Mouse (Mus musculus): Measurements from ENCODE around the gene Asgr2.
"Not testable (repeated sequence)": the region's sequence is repeated elsewhere in the genome, so short reads cannot be mapped to it uniquely, and the experiment has no call there.

The Asgr2 gene

DNA sequence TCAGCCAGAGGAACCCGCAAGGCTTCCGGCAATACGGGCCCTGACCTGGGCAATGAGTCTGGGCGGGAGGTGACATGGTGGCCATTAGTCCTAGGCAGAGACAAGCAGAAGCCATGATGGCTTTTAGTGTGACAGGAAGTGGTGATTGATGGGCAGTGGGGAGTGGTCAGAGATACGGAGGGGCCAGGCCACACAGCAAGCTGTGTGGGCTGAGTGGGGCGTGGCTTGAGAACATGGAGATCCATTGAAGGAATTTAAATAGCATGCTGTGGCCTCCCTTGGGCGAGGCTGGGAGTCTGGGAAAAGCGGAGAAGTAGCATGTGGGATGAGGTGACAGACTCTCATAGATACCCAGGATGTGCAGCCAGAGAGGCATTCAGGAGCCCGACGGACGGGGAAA is 5.0 kb downstream of the Asgr2 start:
- no peak for DNase-seq (ENCODE audit: low spot score)

DNA sequence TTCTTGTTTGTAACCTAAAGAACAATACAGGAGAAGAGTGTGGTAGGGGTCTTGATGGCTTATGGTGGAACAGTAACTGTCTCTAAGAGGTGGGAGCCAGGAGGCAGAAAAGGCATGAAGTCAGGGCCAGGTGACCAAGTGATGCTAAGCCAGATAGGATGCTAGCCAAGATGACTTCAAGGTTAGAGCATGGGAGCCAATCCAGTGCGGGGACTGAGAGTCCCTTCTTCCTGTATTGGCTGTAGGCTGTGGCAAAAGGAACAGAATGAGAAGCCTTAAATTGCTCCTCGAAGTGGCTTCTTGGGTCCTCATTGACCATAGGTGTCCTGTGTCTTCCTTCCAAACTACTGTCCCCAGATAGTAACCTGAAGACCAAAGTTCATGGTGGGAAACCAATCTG is 6.7 kb downstream of the Asgr2 start:
- no peak for DNase-seq (ENCODE audit: low spot score)

DNA sequence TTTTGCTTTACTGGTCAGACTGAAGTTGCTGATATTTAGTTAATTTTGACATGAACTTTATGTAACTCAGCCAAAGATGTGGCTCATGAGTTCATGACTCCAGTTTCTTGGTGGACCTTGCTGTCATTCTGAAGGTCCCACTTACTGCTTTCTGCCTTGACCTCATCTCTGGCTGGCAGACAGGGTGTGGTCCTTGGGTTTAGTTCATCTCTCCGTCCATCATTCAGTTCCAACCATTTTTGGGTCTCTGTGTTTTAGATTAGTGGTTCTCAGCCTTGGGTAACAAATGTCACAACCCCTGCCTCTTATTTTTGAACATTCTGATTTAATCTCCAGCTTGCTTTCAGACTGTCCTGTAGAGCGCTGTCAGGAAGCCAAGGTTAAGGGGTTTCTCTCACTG is 7.4 kb downstream of the Asgr2 start:
- DNase-seq (ENCODE audit: low spot score) = no peak

DNA sequence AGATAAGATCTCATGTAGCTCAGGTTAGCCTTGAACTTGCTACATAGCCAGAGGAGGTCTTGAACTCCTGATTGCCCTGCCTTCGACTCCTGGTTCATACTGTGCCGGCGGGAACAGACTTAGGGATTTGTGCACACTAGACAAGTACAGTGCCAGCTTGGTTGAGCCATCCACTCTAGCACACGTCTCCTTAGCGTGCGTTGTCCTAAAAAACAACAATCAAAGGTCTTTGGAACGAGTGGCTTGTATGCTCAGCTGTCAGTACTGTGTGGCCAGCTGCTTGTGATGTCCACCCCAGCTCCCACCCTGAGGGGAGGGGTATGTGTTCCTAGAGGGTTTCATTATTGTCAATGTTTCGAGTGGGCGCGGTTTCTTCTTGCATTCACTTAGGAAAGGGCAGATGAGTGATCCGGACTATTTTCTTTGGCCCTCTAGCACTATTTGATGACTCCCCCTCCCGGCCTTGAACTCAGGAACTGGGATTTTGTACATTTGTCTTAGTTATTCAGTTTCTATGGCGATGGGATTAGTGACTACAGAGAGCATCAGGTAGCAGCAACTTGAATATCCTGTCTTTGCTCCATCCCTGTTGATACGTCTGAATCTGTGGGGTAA is 11.4 kb downstream of the Asgr2 start:
- no peak for DNase-seq (ENCODE audit: low spot score)

DNA sequence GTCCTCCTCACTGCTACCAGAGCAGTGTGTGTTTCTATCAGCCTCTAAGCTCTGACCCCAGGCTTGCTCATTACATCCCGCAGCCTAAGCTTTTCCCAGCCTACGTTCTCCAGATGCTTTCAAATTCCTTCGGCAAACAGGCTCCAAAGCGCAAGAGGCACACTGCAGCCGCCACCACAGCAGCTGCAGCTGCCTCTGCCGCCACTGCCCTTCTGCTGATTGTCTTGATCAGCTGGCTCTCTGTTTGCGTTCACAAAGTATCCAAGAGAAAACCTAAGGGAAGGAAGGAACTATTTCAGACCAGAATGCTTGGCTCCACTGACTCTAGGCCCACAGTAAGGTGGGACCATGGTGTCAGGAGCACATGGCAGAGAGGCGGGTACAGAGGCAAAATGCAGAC is 14.6 kb downstream of the Asgr2 start:
- no peak for DNase-seq (ENCODE audit: low spot score)

DNA sequence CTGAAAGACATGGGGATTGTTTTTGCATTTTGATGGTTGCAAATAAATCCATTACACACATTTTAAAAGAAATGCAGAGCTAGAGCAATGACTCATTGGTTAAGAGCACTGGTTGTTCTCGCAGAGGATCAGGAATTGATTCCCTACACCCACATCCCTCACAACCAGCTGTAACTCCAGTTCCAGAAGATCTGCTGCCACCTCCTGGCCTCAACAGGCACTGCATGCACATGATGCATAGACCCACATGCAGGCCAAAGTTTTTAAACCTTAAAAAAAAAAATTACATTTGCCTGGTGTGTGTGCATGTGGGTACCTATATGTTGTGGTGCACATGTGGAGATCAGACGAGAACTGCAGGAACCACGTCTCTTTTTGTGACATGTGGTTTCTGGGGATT is 17.7 kb downstream of the Asgr2 start:
- DNase-seq (ENCODE audit: low spot score) = peak; percentile 31

DNA sequence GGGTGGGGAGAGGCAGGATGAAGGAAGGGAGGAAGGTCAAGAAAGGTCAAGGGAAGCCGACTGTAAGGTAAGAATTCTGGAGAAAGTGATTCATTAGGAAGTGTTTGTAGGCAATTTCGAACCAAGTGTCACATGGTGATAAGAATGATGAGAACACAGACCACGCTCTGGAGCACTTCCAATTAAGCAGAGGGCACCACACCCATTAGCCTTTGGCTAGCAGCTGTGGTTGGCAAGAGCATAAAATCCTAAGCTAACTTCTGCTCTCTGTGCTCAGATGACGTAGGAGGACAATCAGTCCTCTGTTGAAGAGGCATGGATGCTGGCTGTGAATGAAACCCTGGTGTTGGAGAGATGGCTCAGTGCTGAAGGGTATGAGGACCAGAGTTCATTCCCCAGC is 22.1 kb downstream of the Asgr2 start:
- DNase-seq (ENCODE audit: low spot score) = no peak

DNA sequence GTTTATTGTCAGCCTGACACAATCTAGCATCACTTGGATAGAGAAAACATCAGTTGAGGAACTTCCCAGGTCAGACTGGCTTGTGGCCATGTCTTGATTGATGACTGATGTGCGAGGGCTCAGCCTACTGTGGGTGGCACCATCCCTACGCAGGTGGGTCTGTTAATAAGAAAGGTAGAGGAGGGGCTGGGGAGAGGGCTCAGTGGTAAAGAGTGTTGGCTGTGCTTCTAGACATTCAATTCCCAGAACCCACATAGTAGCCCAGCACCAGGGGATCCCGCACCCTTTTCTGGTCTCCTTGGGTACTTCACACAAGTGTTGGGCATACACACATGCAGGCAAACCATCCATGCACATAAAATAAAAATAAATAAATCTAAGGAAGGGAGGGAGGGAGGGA is 23.5 kb downstream of the Asgr2 start:
- DNase-seq (ENCODE audit: low spot score) = no peak

DNA sequence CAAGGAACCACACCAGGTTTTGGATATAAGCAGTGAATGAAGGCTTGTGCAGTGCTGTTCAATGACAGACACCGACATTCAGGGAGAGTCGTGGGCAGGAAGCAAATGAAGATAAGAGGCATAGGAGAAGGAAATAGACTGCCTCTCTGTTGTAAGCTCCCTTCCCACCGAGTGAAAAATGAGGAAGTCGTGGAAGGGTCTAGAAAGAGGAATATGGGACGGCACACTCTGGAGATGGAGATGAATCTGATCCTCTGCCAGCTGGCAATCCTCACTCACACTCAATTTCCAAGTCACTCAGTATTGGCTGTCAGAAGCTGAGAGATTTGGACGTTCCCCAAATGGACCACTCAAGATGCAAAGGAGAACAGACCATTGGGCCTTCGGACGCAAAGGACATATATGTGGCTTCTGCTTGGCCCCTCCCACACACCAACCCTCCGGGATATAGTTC is 37.5 kb downstream of the Asgr2 start, which contains the start of gene Mgl2:
TSS of gene Mgl2 (plus strand) at position 404 of the 454 bp plus-strand sequence.
- no peak for DNase-seq (ENCODE audit: low spot score)

DNA sequence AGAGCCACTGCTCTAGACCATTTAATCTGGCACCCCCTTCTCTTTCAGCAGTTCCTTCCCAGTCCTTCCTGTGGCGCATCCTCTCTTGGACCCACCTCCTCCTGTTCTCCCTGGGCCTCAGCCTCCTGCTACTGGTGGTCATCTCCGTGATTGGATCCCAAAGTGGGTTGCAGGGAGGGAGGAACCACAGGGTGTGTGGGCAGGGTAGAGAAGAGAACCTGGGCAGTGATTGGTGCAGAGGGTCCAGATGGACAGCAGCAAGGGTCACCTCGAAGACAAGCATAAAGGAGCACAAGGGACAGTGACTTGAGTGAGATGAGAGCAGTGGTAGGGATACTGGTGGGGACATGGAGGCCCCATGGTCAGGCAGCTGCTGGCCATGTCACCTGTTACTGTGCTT is 42.6 kb downstream of the Asgr2 start:
- DNase-seq (ENCODE audit: low spot score) = not testable (repeated sequence)

DNA sequence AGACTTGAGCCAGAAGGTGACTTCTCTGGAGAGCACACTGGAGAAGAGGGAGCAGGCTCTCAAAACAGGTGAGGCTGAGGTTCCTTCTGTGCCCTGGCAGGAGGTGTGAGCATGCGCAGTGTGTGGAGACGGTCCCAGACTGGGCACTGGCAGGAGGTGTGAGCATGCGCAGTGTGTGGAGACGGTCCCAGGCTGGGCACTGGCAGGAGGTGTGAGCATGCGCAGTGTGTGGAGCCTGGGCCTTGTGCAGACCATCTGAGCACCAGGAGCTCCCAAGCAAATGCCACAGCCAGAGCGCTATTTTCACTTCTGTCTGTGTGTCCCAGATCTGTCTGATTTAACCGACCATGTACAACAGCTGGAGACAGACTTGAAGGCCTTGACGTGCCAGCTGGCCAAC is 43.5 kb downstream of the Asgr2 start:
- DNase-seq (ENCODE audit: low spot score) = not testable (repeated sequence)

DNA sequence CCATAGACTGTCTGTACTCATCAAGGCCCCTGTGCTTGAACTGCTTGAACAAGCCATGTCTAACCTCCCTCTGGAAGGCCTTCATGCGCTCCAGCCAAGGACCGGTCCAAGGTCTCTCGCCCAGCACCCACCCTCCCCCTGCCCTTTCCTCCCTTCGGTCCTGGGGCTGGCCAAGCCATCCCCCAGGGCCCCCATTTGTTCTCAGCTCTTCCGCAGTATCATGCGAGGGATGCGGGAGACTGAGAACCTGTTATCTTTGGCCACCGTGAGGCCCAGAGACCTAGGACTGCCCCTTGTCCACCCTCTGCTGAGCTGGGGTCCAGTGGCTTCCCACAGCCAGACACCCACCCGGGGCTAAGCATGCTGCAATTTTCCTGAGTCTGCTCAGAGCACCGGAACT is 46.7 kb downstream of the Asgr2 start:
- no peak for DNase-seq (ENCODE audit: low spot score)

DNA sequence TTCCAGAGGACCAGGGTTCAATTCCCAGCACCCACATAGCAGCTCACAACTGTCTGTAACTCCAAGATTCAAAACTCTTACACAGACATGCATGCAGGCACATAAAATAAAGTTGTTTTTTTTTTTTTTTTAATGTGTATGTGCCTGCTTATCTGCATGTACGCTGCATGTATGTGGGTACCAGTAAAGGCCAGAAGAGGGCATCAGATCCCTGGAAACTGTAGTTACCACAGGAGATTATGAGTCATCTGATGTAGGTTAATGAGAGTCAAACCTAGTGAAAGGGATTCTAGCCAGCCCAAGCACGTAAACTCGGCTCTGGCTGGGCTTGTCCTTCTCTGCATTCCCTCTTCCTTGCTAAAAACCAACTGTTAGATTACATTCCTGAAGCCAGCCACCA is 58.6 kb downstream of the Asgr2 start:
- peak; percentile 5 for DNase-seq (ENCODE audit: low spot score)

Measured in c-Kit-positive CD71-positive TER-119-positive erythroid progenitor cells, embryonic 14.5 days (primary cell).